Mouse (Mus musculus): ENCODE measurements around the gene Timm17a. TPM values are rescaled to one million over a fixed set of nuclear protein-coding genes. Genes with fewer than 3 reads are reported as not detected.
A peak's percentile ranks its signal among the peaks of the same experiment; 100 is the strongest.

The Timm17a gene
- polyA plus RNA-seq, 1 experiment from 2014 or later, result 368 TPM

DNA sequence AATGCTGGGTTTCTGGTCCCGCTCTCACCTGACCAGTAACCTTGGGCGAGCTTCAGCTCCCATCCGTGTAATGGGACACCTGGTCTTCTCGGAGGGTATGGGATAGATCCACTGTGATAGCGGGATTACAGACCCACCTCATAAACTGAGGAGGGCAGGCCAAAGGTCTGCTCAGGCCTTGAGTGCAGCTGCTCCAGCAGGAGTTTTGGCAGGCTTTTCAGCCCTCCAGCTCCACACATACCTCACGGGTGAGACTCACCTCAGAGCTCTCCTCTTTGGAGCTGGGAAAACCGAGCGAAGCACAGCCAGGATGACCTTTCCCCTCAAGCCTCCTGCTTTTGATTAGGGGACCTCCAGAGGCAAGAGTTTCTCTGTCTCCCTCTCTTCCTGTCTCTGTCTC, 62.2 kb downstream of the Timm17a start:
- Histone ChIP-seq H3K4me3 (no peak overlapping the region), H3K9me3 (replicated peaks) (no peaks in the 10 kb centered on the region), H3K27me3 (replicated peaks) (peaks cover 75% of the 10 kb centered on the region), H3K27ac (ENCODE audit: poor library complexity, severe bottlenecking) (no peak overlapping the region), H3K9ac (no peak overlapping the region), H3K36me3 (no peaks in the 10 kb centered on the region), H3K4me1 (replicated peaks) (peaks cover 16% of the 10 kb centered on the region; the same call in 1 of the 2 replicates), H3K4me2 (no peak overlapping the region)
- 84% methylated on average over 8 of the region's 8 CpGs for WGBS
- ATAC-seq (ENCODE audit: insufficient number of reproducible peaks, low FRiP score), result no peak

- no peak overlapping the region for H3K27ac ChIP-seq (ENCODE audit: poor library complexity, severe bottlenecking)
- no peaks in the 10 kb centered on the region for H3K9me3 ChIP-seq (replicated peaks)
- H3K9ac ChIP-seq, result no peak overlapping the region
- H3K27me3 ChIP-seq (replicated peaks), result peaks cover 71% of the 10 kb centered on the region
- WGBS, result 49% methylated on average over 2 of the region's 3 CpGs
- no peaks in the 10 kb centered on the region for H3K36me3 ChIP-seq
- peaks cover 16% of the 10 kb centered on the region; the same call in 1 of the 2 replicates for H3K4me1 ChIP-seq (replicated peaks)
- no peak overlapping the region for H3K4me3 ChIP-seq
- peak; percentile 68; the same call in 1 of the 2 replicates for ATAC-seq (ENCODE audit: insufficient number of reproducible peaks, low FRiP score)
- H3K4me2 ChIP-seq, result no peak overlapping the region
These were observed 62.9 kb downstream of the Timm17a start for GRCm38 (mm10) chr1:135250706-135251105.

GRCm38 (mm10) chr1:135248434-135248850, 65.1 kb downstream of the Timm17a start:
- Histone ChIP-seq H3K36me3 (no peaks in the 10 kb centered on the region), H3K4me3 (no peak overlapping the region), H3K9me3 (replicated peaks) (no peaks in the 10 kb centered on the region), H3K27me3 (replicated peaks) (peaks cover 51% of the 10 kb centered on the region), H3K4me2 (peak overlapping the region; percentile 41), H3K9ac (no peak overlapping the region), H3K4me1 (replicated peaks) (peaks cover 16% of the 10 kb centered on the region; the same call in 1 of the 2 replicates), H3K27ac (ENCODE audit: poor library complexity, severe bottlenecking) (no peak overlapping the region)
- no peak for ATAC-seq (ENCODE audit: insufficient number of reproducible peaks, low FRiP score)
- 12% methylated on average over 15 of the region's 15 CpGs for WGBS

Other genes starting within 250 kb of the Timm17a start
- 0.80 and 0.82 TPM in 2 replicates for gene Lgr6, start 208.5 kb downstream of the Timm17a start, polyA plus RNA-seq (2016; fragmentation: Nextera tagmentation; extraction: Ambion mirVana)
- gene Ptpn7, start 181.1 kb downstream of the Timm17a start, polyA plus RNA-seq (2016; fragmentation: Nextera tagmentation; extraction: Ambion mirVana), result 1.0 and 1.4 TPM in 2 replicates
- 36.4 and 36.6 TPM in 2 replicates for gene Arl8a, start 167.0 kb downstream of the Timm17a start, polyA plus RNA-seq (2016; fragmentation: Nextera tagmentation; extraction: Ambion mirVana)
- gene Gpr37l1, start 146.1 kb downstream of the Timm17a start, polyA plus RNA-seq (2016; fragmentation: Nextera tagmentation; extraction: Ambion mirVana), result not detected in 2 replicates
- 0.48 and 0.91 TPM in 2 replicates for gene Elf3, start 55.2 kb downstream of the Timm17a start, polyA plus RNA-seq (2016; fragmentation: Nextera tagmentation; extraction: Ambion mirVana)
- gene Rnpep, start 29.7 kb downstream of the Timm17a start, polyA plus RNA-seq (2016; fragmentation: Nextera tagmentation; extraction: Ambion mirVana), result 61.0 and 62.0 TPM in 2 replicates
- gene Lmod1, start 11.0 kb upstream of the Timm17a start, polyA plus RNA-seq (2016; fragmentation: Nextera tagmentation; extraction: Ambion mirVana), result 1.3 and 1.5 TPM in 2 replicates
- 32.4 and 33.3 TPM in 2 replicates for gene Shisa4, start 61.5 kb upstream of the Timm17a start, polyA plus RNA-seq (2016; fragmentation: Nextera tagmentation; extraction: Ambion mirVana)
- 106 and 107 TPM in 2 replicates for gene Ipo9, start 116.7 kb upstream of the Timm17a start, polyA plus RNA-seq (2016; fragmentation: Nextera tagmentation; extraction: Ambion mirVana)